Mouse (Mus musculus) embryonic facial prominence, embryonic 14.5 days (tissue): ENCODE results near the gene Mllt10. TPM values are rescaled to one million over a fixed set of nuclear protein-coding genes. Genes with fewer than 3 reads are reported as not detected.

Experiments used
- ATAC-seq: fragments of 200-750 bp; cut with Nextera tagmentation; 2 replicates; pipeline ENCODE4 v1.8.0; 2017; ENCODE audit warnings: low read depth, moderate number of reproducible peaks, moderate TSS enrichment
- DNase-seq: peaks from one replicate; pipeline ENCODE4 v3.0.0-alpha.2; 2015; ENCODE audit warnings: low spot score
- H3K27ac ChIP-seq: fragments of 300-500 bp; sonication (generic); replicated peaks from 2 replicates; pipeline ENCODE4 v1.5.1; 2014; ENCODE audit warnings: low read depth, mild to moderate bottlenecking, low read length, moderate library complexity
- H3K27me3 ChIP-seq: fragments of 300-500 bp; sonication (generic); replicated peaks from 2 replicates; pipeline ENCODE4 v1.6.1; 2014; ENCODE audit warnings: low read length; ENCODE audit not compliant: control insufficient read depth, insufficient read depth
- H3K36me3 ChIP-seq: fragments of 300-500 bp; sonication (generic); 2 replicates; pipeline ENCODE4 v1.6.1; 2014; ENCODE audit warnings: low read length, mixed read lengths; ENCODE audit not compliant: control insufficient read depth, insufficient read depth
- H3K4me1 ChIP-seq: fragments of 300-500 bp; sonication (generic); 2 replicates; pipeline ENCODE4 v1.6.1; 2014; ENCODE audit warnings: antibody characterized with exemption, low read length; ENCODE audit not compliant: control insufficient read depth, insufficient read depth
- H3K4me2 ChIP-seq: fragments of 300-500 bp; sonication (generic); 2 replicates; pipeline ENCODE4 v1.6.1; 2014; ENCODE audit warnings: low read depth, mild to moderate bottlenecking, low read length, moderate library complexity, mixed read lengths
- H3K4me3 ChIP-seq: fragments of 300-500 bp; sonication (generic); 2 replicates; pipeline ENCODE4 v1.5.1; 2014; ENCODE audit warnings: low read depth, mild to moderate bottlenecking, low read length
- H3K9ac ChIP-seq: fragments of 300-500 bp; sonication (generic); 2 replicates; pipeline ENCODE4 v1.6.1; 2014; ENCODE audit warnings: low read depth, mild to moderate bottlenecking, low read length, moderate library complexity, mixed read lengths
- H3K9me3 ChIP-seq: fragments of 300-500 bp; sonication (generic); 2 replicates; pipeline ENCODE4 v1.6.1; 2016; ENCODE audit warnings: low read length; ENCODE audit not compliant: control insufficient read depth
- WGBS: fragments of 180-500 bp; shearing (Covaris S2); extraction: QIAGEN DNeasy Blood & Tissue Kit; methylation state at CpG from one replicate; pipeline ENCODE4 v1.1.7; 2014; 5-methylcytosine and 5-hydroxymethylcytosine counted together
- polyA plus RNA-seq: library from polyadenylated mRNA; unstranded; fragments of >200 nt; fragmentation: Nextera tagmentation; extraction: Ambion mirVana; gene quantifications from 2 replicates; pipeline ENCODE4 v1.2.1, GENCODE M21; 2014

Gene Mllt10
- polyA plus RNA-seq, 1 experiment from 2014 or later: 32.1 TPM

GRCm38 (mm10) chr2:18219136-18219535 is 164.1 kb downstream of the Mllt10 start:
- no peaks in the 10 kb centered on the region for H3K9me3 ChIP-seq
- peaks cover 46% of the 10 kb centered on the region for H3K36me3 ChIP-seq
- DNase-seq (no peak), ATAC-seq (no peak)
- H3K4me2 ChIP-seq: no peak overlapping the region
- no peak overlapping the region for H3K9ac ChIP-seq
- 70% methylated on average over 8 of the region's 8 CpGs for WGBS
- H3K4me3 ChIP-seq: no peak overlapping the region
- no peaks in the 10 kb centered on the region for H3K27me3 ChIP-seq
- no peaks in the 10 kb centered on the region for H3K4me1 ChIP-seq
- H3K27ac ChIP-seq: no peak overlapping the region

GRCm38 (mm10) chr2:18219569-18219968 is 164.5 kb downstream of the Mllt10 start:
- Histone ChIP-seq H3K36me3 (peaks cover 41% of the 10 kb centered on the region), H3K27ac (no peak overlapping the region), H3K4me2 (no peak overlapping the region), H3K9ac (no peak overlapping the region), H3K9me3 (no peaks in the 10 kb centered on the region), H3K27me3 (no peaks in the 10 kb centered on the region), H3K4me1 (no peaks in the 10 kb centered on the region), H3K4me3 (no peak overlapping the region)
- no peak for ATAC-seq
- DNase-seq: no peak
- 76% methylated on average over 13 of the region's 13 CpGs for WGBS

- Histone ChIP-seq H3K36me3 (no peaks in the 10 kb centered on the region), H3K9ac (no peak overlapping the region), H3K4me2 (no peak overlapping the region), H3K4me3 (no peak overlapping the region), H3K27me3 (no peaks in the 10 kb centered on the region), H3K9me3 (no peaks in the 10 kb centered on the region), H3K27ac (no peak overlapping the region), H3K4me1 (no peaks in the 10 kb centered on the region; the same call in 1 of the 2 replicates)
- DNase-seq (peak; percentile 25), ATAC-seq (peak; percentile 72)
- WGBS: 24% methylated on average over 8 of the region's 8 CpGs
Observed at GRCm38 (mm10) chr2:18228486-18229062, 173.5 kb downstream of the Mllt10 start.

GRCm38 (mm10) chr2:18229279-18229678 is 174.2 kb downstream of the Mllt10 start:
- Histone ChIP-seq H3K36me3 (no peaks in the 10 kb centered on the region), H3K9ac (no peak overlapping the region), H3K27ac (no peak overlapping the region), H3K27me3 (no peaks in the 10 kb centered on the region), H3K4me3 (no peak overlapping the region), H3K9me3 (no peaks in the 10 kb centered on the region), H3K4me1 (no peaks in the 10 kb centered on the region; the same call in 1 of the 2 replicates), H3K4me2 (no peak overlapping the region)
- ATAC-seq: no peak
- peak; percentile 24 for DNase-seq
- 7% methylated on average over 2 of the region's 2 CpGs for WGBS

GRCm38 (mm10) chr2:18231143-18231542 is 176.1 kb downstream of the Mllt10 start:
- Histone ChIP-seq H3K27me3 (no peaks in the 10 kb centered on the region), H3K36me3 (no peaks in the 10 kb centered on the region), H3K9ac (no peak overlapping the region), H3K4me1 (no peaks in the 10 kb centered on the region; the same call in 1 of the 2 replicates), H3K4me2 (no peak overlapping the region), H3K4me3 (no peak overlapping the region), H3K9me3 (no peaks in the 10 kb centered on the region), H3K27ac (no peak overlapping the region)
- DNase-seq (no peak), ATAC-seq (no peak)
- WGBS: 31% methylated on average over 4 of the region's 4 CpGs

GRCm38 (mm10) chr2:18232883-18233567 is 178.0 kb downstream of the Mllt10 start:
- WGBS: 33% methylated on average over 5 of the region's 5 CpGs
- Histone ChIP-seq H3K4me1 (no peaks in the 10 kb centered on the region; the same call in 1 of the 2 replicates), H3K36me3 (no peaks in the 10 kb centered on the region), H3K27me3 (no peaks in the 10 kb centered on the region), H3K4me3 (no peak overlapping the region), H3K9me3 (no peaks in the 10 kb centered on the region), H3K4me2 (no peak overlapping the region), H3K27ac (no peak overlapping the region), H3K9ac (no peak overlapping the region)
- peak; percentile 62; the same call in 1 of the 2 replicates for ATAC-seq
- DNase-seq: peak; percentile 53

GRCm38 (mm10) chr2:18235524-18235923 is 180.5 kb downstream of the Mllt10 start:
- Histone ChIP-seq H3K4me1 (no peaks in the 10 kb centered on the region; the same call in 1 of the 2 replicates), H3K4me3 (no peak overlapping the region), H3K9me3 (no peaks in the 10 kb centered on the region), H3K9ac (no peak overlapping the region), H3K4me2 (no peak overlapping the region), H3K27ac (no peak overlapping the region), H3K27me3 (no peaks in the 10 kb centered on the region), H3K36me3 (no peaks in the 10 kb centered on the region)
- no peak for DNase-seq
- no peak for ATAC-seq
- 95% methylated on average over 5 of the region's 5 CpGs for WGBS

- DNase-seq: no peak
- Histone ChIP-seq H3K9me3 (peaks cover 6% of the 10 kb centered on the region; the same call in 1 of the 2 replicates), H3K4me3 (no peak overlapping the region), H3K9ac (no peak overlapping the region), H3K27me3 (no peaks in the 10 kb centered on the region), H3K4me2 (no peak overlapping the region), H3K4me1 (no peaks in the 10 kb centered on the region), H3K36me3 (peaks cover 13% of the 10 kb centered on the region; the same call in 1 of the 2 replicates), H3K27ac (no peak overlapping the region)
- WGBS: 88% methylated on average over 3 of the region's 3 CpGs
- no peak for ATAC-seq
Observed at GRCm38 (mm10) chr2:18249224-18249623, 194.2 kb downstream of the Mllt10 start.
